Mouse (Mus musculus) monocyte, adult 5-6 weeks (primary cell): Measurements from ENCODE around the gene Plp1. TPM values are rescaled to one million over a fixed set of nuclear protein-coding genes. Genes with fewer than 3 reads are reported as not detected.

Experiments
- ATAC-seq: fragments of 153-309, 156-312 bp; replicated peaks from 2 replicates; pipeline ENCODE4 v1.8.0; 2017; ENCODE audit warnings: mild to moderate bottlenecking; ENCODE audit not compliant: low TSS enrichment, insufficient number of reproducible peaks, severe bottlenecking, poor library complexity, low FRiP score
- total RNA-seq: library from RNA; stranded (forward); fragments of 200-1000, 200-491, 200-594 nt; gene quantifications from 3 replicates; pipeline ENCODE4 v1.2.3, GENCODE M21; 2017

Gene Plp1
- 0.75 to 3.2 TPM (median 1.3 TPM) in 3 replicates for total RNA-seq

DNA sequence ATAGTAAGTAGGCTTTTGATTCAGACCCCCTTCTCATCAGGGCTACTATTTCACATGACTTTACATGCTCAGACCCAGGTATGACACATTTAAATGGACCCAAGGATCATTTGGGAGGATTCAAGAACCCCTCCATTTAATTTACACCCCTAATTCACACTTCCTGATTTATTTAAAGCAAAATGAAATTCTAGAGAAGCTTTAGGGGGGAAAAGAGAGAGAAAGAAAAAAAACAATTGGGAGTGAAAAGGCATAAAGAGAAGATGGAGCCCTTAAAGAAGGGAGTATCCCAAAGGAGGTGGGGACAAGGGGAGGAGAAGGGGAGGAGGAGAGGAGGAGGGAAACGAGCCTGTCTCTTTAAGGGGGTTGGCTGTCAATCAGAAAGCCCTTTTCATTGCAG is at the start of gene Plp1:
Plp1 (plus strand) TSS at position 301 of the 400 bp plus-strand sequence.
- no peak for ATAC-seq

DNA sequence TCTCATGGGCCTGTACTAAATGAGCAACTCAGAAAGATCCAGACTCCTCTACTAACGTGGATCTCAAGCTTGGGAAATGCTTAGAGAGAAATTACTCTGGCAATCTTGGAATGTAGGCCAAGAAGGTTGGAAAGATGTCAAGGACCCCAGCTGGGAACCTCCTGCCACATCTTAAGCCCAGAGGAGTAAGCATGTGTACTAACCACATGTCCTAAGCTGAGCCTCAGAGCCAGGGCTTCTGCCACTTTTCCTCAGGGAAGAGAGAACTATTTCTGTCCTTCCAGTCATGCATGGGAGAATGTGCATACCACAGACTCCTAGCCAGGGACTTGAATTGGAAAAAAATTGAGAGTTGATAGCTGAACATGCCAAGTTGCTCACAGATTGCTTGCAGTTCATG is 49.4 kb upstream of the Plp1 start:
- ATAC-seq: no peak

DNA sequence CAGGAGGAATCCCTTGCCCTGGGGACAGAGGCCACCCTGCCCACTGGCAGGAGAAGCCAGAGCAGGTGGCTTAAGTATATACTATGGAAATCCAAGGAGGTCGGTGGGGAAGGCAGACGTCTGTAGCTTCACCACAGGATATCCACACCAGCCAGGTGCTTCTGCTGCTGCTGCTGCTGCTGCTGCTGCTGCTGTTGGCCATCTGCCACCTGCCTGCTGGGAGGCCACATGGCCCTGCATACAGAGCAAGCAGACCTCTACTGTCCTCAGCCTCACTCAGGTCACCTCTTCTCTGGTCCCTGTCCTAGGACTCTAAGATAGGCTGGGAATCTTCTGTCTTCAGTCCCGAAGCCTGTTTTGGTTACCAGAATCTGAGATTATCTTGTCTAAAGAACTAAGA is 44.4 kb upstream of the Plp1 start:
- no peak for ATAC-seq

DNA sequence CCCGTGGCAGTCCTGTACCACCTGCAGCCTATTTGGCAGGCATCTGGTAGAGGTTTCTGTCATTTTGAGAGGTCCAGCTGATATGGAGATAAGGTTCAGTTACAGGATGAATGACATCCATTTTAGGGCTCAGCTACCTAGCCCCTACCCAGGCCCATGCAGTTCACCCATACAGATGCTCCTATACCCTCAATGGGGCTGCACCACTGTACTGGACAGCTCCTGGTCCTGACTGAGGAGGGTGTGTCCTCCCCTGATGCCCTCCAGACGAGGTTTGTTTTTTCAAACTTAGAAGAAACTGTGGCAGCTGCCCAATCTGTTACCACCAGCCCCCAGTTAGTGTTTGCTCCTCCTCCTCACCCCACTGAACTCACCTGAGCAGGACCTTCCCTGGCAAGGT is 43.2 kb upstream of the Plp1 start:
- no peak for ATAC-seq

DNA sequence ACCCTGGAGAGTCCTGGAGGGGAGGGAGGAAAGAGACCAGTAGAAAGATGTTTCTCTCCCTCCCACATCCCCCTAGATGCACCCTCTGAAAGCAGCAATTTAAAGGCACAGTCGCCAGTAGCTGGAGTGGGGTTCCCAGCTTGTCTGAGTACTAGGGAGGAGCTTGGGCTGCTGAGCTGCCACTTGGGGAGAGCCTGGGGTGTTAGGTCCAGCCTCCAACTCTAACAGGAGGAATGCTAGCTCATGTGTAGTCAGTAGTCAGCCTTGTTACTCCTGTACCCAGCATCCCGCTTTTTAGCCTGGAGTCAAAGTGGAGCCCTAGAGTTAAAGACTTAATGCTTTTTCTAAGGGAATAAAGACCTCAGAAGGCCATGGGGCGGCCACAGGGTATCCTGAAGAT is 42.4 kb upstream of the Plp1 start, which contains the start of gene Glra4:
Glra4 (minus strand) TSS at position 101 of the 400 bp plus-strand sequence.
- ATAC-seq: no peak

DNA sequence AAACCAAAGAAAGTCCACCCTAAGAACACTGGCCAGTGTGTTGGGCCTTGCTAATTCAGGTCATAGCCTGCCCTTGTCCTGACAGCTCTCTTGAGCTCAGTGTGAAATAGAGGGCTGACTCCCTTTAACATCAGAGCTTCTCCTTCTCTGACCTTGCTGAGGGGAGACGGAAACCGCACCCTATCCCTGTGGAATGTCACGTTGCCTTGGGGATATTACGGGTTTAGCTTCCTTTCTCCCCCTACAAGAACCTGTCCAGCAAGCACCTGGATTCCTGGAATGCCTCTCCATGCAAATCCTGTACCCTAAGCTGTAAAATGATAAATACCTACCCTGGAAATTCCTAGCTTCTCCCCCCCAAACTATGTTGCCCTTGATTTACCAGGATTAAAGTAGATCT is 33.0 kb upstream of the Plp1 start:
- ATAC-seq: no peak

DNA sequence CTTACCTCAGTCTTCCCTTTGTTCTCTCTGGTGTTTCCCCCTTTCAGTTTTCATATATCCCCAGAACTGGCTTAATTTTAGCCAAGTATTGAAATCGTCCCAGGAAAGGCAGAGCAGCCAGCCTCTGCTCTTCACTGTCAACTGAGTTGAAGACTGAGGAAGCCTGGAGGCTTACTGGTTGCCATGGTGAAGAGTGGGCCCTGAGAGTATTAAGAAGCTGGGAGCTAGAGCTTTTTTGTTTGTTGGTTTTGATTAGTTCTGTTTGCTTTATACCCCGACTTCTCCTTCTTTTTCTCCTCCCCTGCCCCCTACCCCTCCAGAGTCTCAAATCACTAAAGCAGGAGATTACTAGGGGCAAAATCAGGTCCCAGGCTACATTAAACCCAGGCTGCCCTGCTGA is 25.2 kb upstream of the Plp1 start:
- no peak for ATAC-seq

DNA sequence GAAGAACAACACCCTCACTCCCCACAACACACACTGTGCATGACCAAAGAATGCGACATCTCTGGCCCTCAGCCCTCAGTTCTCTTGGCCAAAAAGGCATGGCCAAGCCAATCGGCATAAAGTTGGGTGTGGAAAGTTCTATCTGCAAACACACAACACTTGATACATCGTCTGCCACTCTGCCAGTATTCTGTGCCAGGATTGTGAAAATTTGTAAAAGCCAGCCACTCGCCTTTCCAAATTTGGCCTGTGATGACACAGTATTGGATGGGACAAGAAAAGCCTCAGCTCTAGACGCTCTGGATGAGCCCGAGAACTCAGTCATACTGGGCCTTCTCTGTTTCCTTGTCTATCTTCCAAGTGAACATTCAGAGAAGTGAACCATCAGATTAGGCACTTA is 2.7 kb upstream of the Plp1 start:
- ATAC-seq: no peak

DNA sequence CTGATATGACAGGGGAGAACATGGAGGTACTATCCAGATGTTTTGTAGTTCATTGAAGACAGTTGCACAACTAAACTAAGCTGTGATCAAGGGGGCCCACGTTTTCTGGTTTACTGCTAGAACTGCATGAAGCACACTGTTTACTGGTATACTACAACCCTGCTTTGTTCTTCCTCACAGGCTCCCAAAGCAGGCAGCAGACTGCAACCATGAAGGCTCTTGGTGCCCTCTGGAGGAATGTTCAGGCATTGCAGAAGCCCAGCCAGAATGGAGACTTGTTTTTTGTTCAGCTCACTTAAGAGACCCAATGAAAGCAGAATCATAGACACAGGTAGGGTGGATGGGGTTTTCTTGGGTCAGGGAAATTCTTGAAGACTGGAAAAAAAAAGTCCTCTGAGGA is 2.2 kb upstream of the Plp1 start:
- ATAC-seq: no peak

DNA sequence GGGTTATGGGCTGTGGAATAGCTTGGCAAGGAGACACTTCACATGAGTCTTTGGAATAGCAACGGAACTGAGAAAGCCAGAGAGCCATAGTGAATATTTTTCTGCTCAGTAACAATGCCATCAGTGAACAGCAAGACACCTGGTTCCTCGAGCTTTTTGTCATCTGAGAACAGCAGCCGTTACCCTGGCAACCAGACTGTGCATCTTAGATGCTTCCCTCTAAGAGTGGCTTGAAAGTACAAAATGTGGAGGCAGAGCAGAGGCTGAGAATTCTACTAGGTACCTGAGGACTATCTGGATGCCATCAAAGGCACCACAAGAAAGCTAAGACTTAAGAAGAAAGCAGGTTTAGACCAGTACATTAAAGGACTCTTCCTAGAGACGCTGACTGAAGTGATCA is 2.5 kb downstream of the Plp1 start:
- no peak for ATAC-seq

DNA sequence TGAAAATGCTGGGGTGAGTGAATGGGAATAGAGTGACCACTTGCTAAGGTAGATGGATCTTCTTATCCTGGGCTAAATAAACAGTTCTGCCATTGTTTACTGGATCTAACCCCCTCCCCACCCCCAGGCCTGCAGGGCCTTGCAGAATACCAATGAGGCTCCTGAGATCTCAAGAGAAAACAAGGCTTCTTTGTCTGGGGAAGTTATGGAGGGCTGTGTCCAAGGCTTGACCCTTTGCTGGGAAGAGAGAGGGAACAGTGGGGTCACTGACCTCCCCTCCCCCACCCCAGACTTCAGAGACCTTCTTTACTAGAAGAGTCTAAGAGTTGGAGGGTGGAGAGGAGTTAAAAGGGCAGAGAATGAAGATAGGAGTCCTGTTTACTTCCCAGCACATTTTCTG is 6.1 kb downstream of the Plp1 start:
- ATAC-seq: no peak

DNA sequence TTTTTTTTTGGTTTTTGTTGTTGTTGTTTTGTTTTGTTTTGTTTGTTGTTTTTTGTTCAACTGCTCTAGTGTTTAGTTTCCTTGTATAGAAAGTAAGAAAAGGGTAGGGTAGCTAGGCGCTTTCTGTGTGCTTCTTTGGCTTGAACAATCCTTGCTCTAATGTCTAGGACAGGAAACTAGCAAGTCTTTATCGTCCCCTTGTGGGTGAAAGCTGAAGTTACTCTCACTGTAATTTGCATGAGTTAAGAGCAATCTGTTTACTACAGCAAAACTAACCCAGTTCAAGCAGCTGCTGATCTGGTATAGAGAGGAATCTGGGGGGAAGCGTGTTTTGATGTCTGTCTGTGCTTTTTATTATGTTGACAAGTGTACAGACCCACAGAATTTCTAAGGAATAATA is 27.8 kb downstream of the Plp1 start:
- ATAC-seq: no peak

DNA sequence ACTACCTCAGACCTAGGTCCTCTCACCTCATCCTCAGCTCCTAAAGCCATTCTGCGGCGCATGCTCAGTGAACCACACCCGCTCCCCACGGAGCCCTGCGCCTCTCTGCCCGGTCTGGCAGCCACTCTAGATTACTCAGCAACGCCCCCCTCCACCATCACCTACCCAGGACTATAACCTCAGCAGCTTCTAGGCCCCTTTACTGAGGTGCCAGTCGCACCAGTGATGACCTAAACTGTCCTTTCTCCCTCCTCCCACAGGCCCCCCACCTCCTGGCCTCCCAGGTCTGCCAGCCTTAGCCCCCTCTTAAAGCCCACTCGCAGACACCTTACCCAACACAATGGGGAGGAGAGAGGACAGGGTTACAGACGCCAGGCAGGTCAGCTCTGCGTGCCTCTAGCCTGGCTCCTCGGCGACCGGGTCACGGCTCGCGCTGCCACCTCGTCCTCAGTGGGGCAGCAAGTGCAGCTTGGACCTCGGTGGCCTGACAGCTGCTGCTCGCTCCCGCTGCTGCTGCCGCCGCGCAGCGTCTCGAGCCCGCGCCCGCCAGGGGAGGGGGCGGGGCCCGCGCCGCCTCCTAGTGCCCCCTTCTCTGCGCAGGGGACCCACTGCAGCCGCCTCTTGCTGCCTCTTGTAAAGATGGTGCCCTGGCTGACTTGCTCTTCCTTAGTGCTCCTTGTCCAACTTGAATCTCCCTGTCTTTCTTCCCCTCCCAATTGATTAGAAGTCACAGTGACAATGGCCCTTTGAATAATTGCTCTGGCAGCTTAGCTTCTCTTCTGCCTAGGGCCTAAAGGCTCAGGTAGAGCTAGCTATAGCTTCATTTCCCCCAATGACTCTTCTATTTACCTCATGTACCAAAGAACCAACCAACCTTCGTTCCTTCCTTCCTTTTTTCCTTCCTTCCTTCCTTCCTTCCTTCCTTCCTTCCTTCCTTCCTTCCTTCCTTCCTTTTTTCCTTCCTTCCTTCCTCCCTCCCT is 45.9 kb downstream of the Plp1 start, which contains the start of gene Rab9b:
Rab9b (minus strand) TSS at position 695 of the 980 bp plus-strand sequence.
- no peak for ATAC-seq

Other genes starting within 250 kb of the Plp1 start
- 1.8 TPM in 1 of 3 replicates, not detected in the others for gene Tceal3, start 231.8 kb upstream of the Plp1 start, total RNA-seq
- not detected in 3 replicates for gene Tceal1, start 114.7 kb upstream of the Plp1 start, total RNA-seq
- gene Morf4l2, start 79.0 kb upstream of the Plp1 start, total RNA-seq: 185 to 216 TPM (median 197 TPM) in 3 replicates
- gene Glra4, start 42.5 kb upstream of the Plp1 start, total RNA-seq: not detected in 3 replicates
- not detected in 3 replicates for gene Rab9b, start 46.1 kb downstream of the Plp1 start, total RNA-seq
- not detected in 3 replicates for gene H2bfm, start 104.7 kb downstream of the Plp1 start, total RNA-seq
- 4.2 TPM in 1 of 3 replicates, not detected in the others for gene Tmsb15b2, start 152.8 kb downstream of the Plp1 start, total RNA-seq
- 3.4 to 20.1 TPM (median 12.2 TPM) in 3 replicates for gene Tmsb15l, start 154.2 kb downstream of the Plp1 start, total RNA-seq
- 13.1 to 21.8 TPM (median 16.5 TPM) in 3 replicates for gene Tmsb15b1, start 154.2 kb downstream of the Plp1 start, total RNA-seq
- gene Zcchc18, start 170.5 kb downstream of the Plp1 start, total RNA-seq: 1.5 to 16.1 TPM (median 3.5 TPM) in 3 replicates
- 8.0 to 25.4 TPM (median 13.1 TPM) in 3 replicates for gene Slc25a53, start 215.6 kb downstream of the Plp1 start, total RNA-seq
- gene Fam199x, start 226.9 kb downstream of the Plp1 start, total RNA-seq: 11.5 to 12.2 TPM (median 11.8 TPM) in 3 replicates